8 mouse cellular contexts compared by ENCODE assay signal in the genomic region with DNA sequence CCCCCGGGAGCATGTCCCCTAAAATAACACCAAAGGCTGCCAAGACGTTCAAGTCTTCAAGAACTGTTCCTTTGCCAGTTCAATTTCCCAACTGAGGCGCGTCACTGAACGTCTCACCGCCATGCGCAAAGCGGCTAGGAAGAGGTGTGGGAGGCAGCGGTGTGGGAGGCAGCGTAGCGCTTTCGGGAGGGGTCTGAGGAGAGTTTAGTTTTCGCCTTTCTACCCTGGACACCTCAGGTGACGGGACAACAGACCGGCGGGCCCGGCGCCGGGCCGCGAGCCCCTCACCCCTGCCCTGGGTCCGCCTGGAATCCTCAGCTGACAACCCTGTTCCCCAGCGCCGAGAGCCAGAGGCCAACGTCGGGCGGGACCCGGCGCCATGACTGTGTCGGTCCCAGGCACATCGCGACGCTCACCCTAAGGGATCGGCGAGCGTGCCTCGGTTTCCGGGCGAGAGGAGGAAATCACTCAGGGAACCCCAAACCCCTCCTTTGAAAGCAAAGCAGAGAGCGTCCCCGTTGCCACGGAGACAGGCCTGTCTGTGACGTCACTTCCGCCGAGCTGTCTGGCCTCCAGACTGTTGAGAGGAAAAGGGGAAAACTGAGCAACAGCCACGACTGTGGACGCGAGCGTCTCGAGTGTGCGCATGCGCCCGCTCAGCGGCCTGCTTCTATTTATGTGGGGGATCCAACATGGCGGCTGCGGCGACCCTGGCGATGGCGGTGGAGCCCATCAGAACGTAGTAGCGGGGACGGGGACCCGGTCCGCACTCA. TPM values are rescaled to one million over a fixed set of nuclear protein-coding genes. Genes with fewer than 3 reads are reported as not detected.
DNase-seq lines count a peak whose midpoint lies in the region; ATAC-seq and TF ChIP-seq lines count a peak whose summit lies in the region.

A gene (plus strand): TSS at position 690 of the 773 bp plus-strand sequence.

- H3K4me3 ChIP-seq in hindbrain, embryonic 13.5 days, result peak within 1 kb of the TSS; percentile 99

- in situ Hi-C loops in Patski (cut with MboI; ENCODE audit: low pct_unique_long_range_greater_than_20kb), result no loop called here

- ATAC-seq in Patski, result peak; percentile 87
- ATAC-seq in hindbrain, embryonic 13.5 days (ENCODE audit: low FRiP score), result peak; percentile 98

- peak within 1 kb of the TSS; percentile 71 for H3K4me2 ChIP-seq in hindbrain, embryonic 13.5 days

- POLR2A ChIA-PET in Patski (lab: Charles Lee), result interaction anchor here (0.7 to 0.8 kb wide), 3 partner anchors 13 to 98 kb away, joined by 3 to 5 read pairs (median 3); no protein-coding TSS in a partner anchor

- peaks cover 33% of the 10 kb centered on the region for H3K4me1 ChIP-seq in hindbrain, embryonic 13.5 days (replicated peaks)

- no peaks in the 10 kb centered on the region for H3K36me3 ChIP-seq in hindbrain, embryonic 13.5 days

- DNase-seq in Patski (ENCODE audit: low read depth, low spot score), result peak; percentile 97
- peak; percentile 98 to 99 for DNase-seq in cerebellum, postnatal 14 days
- DNase-seq in frontal cortex, postnatal 14 days (ENCODE audit: low spot score in 2 of 2), result peak; percentile 98 to 99
- peak; percentile 95 to 96 for DNase-seq in layer of hippocampus, postnatal 25 days (ENCODE audit: extremely low spot score in 1 of 2, low spot score in 1 of 2)
- DNase-seq in lung, postnatal 25 days (ENCODE audit: low spot score), result peak; percentile 99
- DNase-seq in retina, embryonic 14.5 days (ENCODE audit: low spot score), result peak; percentile 100
- DNase-seq in thymus, postnatal 4 days, result peak; percentile 99

- CTCF ChIA-PET in Patski (lab: Charles Lee), result no interaction called here

- TF ChIP-seq CTCF in Patski (IDR thresholded peaks at IDR 0.05), result no peak

- H3K27me3 ChIP-seq in Patski, result no peaks in the 10 kb centered on the region
- H3K27me3 ChIP-seq in hindbrain, embryonic 13.5 days, result no peaks in the 10 kb centered on the region

- peak within 1 kb of the TSS; percentile 98 for H3K9ac ChIP-seq in hindbrain, embryonic 13.5 days

- H3K9me3 ChIP-seq in hindbrain, embryonic 13.5 days, result no peaks in the 10 kb centered on the region

- WGBS in hindbrain, embryonic 13.5 days, result under 1% methylated on average over 64 of the region's 64 CpGs

- H3K27ac ChIP-seq in hindbrain, embryonic 13.5 days, result peak within 1 kb of the TSS; percentile 98

RNA-seq across cellular contexts. Expression of the gene that starts here (rescaled TPM):
- 10.6 TPM for polyA plus RNA-seq in Patski (2021)
- polyA plus RNA-seq in hindbrain, embryonic 13.5 days (2015; fragmentation: Nextera tagmentation; extraction: Ambion mirVana), result 25.6 and 27.8 TPM in 2 replicates
- 10 to 100 TPM; 33.8 to 46.4 TPM for total RNA-seq in layer of hippocampus, postnatal 25 days (2021)

Comparison
In these comparisons a context has a peak if more than half of its experiments do, and no peak if none do; other contexts are left out.
1. Peak in every context shown above with its lines: DNase-seq, ATAC-seq, H3K4me3 ChIP-seq and H3K27ac ChIP-seq.